Mouse (Mus musculus) forebrain, embryonic 15.5 days (tissue): Measurements from ENCODE around the gene Ckap2l. TPM values are rescaled to one million over a fixed set of nuclear protein-coding genes. Genes with fewer than 3 reads are reported as not detected.
A peak's percentile ranks its signal among the peaks of the same experiment; 100 is the strongest.

ENCODE experiments used
- ATAC-seq: fragments of 200-750 bp; cut with Nextera tagmentation; replicated peaks from 2 replicates; pipeline ENCODE4 v1.8.0; 2017; ENCODE audit warnings: mild to moderate bottlenecking, moderate TSS enrichment, moderate library complexity
- H3K27ac ChIP-seq: fragments of 300-500 bp; sonication (generic); replicated peaks from 2 replicates; pipeline ENCODE4 v1.5.1; 2015; ENCODE audit warnings: mild to moderate bottlenecking, inconsistent platforms
- H3K27me3 ChIP-seq: fragments of 300-500 bp; sonication (generic); 2 replicates; pipeline ENCODE4 v1.6.1; 2015; ENCODE audit warnings: inconsistent platforms
- H3K36me3 ChIP-seq: fragments of 300-500 bp; sonication (generic); 2 replicates; pipeline ENCODE4 v1.6.1; 2015; ENCODE audit warnings: mild to moderate bottlenecking, inconsistent platforms
- H3K4me1 ChIP-seq: fragments of 300-500 bp; sonication (generic); 2 replicates; pipeline ENCODE4 v1.6.1; 2015; ENCODE audit warnings: inconsistent platforms
- H3K4me2 ChIP-seq: fragments of 300-500 bp; sonication (generic); replicated peaks from 2 replicates; pipeline ENCODE4 v1.6.1; 2015; ENCODE audit warnings: mild to moderate bottlenecking, inconsistent platforms
- H3K4me3 ChIP-seq: fragments of 300-500 bp; sonication (generic); 2 replicates; pipeline ENCODE4 v1.5.1; 2015; ENCODE audit warnings: mild to moderate bottlenecking, inconsistent platforms
- H3K9ac ChIP-seq: fragments of 300-500 bp; sonication (generic); replicated peaks from 2 replicates; pipeline ENCODE4 v1.6.1; 2015; ENCODE audit warnings: mild to moderate bottlenecking, inconsistent platforms
- H3K9me3 ChIP-seq: fragments of 300-500 bp; sonication (generic); 2 replicates; pipeline ENCODE4 v1.6.1; 2016; ENCODE audit warnings: inconsistent platforms
- WGBS: fragments of 180-500 bp; shearing (Covaris S2); methylation state at CpG from one replicate; pipeline ENCODE4 v1.1.7; 2015; ENCODE audit warnings: mixed read lengths; 5-methylcytosine and 5-hydroxymethylcytosine counted together
- polyA plus RNA-seq: library from polyadenylated mRNA; unstranded; fragments of >200 nt; fragmentation: Nextera tagmentation; extraction: Ambion mirVana; gene quantifications from 2 replicates; pipeline ENCODE4 v1.2.1, GENCODE M21; 2015

The Ckap2l gene
- polyA plus RNA-seq, result 22.2 and 24.3 TPM in 2 replicates

DNA sequence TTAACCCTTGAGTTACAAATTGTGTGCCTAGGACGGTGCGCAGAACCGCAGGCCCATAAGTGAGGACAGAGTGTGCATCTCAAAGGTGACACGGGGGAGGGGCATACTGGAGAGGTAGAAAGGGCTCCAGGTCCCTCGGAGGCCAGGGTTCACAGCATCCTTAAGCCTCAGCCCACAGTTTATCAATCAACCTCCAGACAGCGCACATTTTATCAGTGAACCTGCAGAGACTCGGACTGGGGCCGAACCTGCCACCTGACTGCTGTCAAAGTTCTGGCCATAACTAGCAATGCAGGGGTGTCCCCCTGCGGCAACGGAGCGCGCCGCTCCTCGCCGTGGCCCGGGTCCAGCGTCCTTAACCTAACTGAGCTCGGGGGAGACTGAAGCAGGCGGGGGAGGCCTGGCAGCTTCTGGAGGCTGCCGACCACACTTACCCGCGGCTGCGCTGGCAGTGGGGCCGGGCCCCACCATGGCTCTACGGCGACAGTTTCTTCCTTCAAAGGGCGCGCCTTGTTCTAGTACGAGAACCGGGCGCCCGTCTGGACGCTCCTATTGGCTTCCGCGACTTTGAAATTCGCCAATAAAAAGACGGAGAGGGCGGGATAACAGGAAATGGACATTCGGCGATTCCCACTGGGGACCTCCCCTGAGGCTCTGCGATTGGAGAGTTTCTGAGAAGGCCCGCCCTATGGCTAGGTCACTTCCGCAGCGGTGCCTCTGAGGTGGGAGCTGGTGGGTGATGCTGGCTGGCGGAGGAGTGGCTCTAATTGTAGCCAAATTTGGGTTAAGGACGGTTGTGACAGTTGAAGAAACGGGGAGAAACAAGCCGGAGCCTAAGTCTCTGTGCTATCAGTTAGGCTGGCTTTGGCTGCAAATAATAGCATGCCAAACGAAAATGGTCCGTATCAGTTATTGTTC, at the start of gene Ckap2l:
TSS of gene Ckap2l (minus strand) at position 542 of the 918 bp plus-strand sequence.
- ATAC-seq, result peak; percentile 100
- under 1% methylated on average over 50 of the region's 50 CpGs for WGBS

DNA sequence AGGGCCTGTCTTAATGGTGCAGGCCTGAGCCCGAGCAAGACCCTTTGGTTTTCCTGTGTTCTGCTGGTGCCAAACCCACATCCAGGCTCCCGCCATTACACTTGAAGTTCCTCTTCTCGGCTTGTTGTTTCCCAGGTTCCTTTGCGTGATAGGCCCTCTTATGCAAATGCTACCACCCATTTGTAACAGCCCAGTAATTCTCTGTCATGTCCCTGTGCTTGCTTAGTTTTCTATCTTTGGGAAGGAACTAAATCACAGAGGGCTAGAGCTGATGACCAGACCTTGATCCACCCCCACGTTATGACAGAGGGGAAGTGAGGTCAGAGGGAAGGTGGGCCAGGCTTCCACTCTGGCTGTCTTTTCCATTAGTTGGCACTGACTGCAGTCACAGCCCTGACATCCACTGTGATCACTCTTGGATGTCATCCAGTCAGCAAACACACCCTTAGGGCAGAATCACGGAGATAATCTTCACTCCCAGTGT, 41.2 kb upstream of the Ckap2l start:
- Histone ChIP-seq H3K4me1 (0 out of 2 replicates have a peak, but pooled peaks cover 3% of the 10 kb centered on the region), H3K27me3 (no peaks in the 10 kb centered on the region), H3K4me2 (no peak overlapping the region), H3K36me3 (no peaks in the 10 kb centered on the region), H3K27ac (no peak overlapping the region), H3K4me3 (no peak overlapping the region), H3K9me3 (no peaks in the 10 kb centered on the region), H3K9ac (no peak overlapping the region)
- 76% methylated on average over 6 of the region's 6 CpGs for WGBS
- no peak for ATAC-seq

More for the DNA sequence above, at the start of gene Ckap2l:
- Histone ChIP-seq H3K4me2 (peak within 1 kb of the TSS; percentile 73), H3K9me3 (no peaks in the 10 kb centered on the region), H3K4me3 (peak within 1 kb of the TSS; percentile 66), H3K9ac (peak within 1 kb of the TSS; percentile 62), H3K27ac (peak within 1 kb of the TSS; percentile 96), H3K27me3 (no peaks in the 10 kb centered on the region), H3K36me3 (no peaks in the 10 kb centered on the region), H3K4me1 (peaks cover 17% of the 10 kb centered on the region)

DNA sequence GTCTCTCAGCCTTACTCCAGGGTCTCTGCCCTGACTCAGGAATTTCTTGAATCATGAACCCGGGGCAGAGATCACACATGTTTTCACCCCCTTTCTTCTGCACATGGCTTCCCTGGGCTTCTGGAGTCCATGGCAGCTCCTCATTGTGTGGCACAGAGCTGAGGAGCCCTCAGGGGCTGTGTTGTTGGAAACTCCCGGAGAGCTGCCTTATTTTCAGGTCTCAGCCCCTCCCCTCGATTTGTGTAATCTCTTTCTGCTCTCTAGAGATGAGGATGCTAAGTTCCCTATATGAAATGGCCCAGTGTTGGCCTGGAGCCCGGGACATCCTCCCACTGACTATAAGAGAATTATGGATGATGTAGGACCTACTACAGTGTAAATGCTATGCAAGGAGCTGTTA, 36.5 kb upstream of the Ckap2l start:
- H3K9me3 ChIP-seq, result no peaks in the 10 kb centered on the region
- no peak overlapping the region for H3K9ac ChIP-seq
- 0 out of 2 replicates have a peak, but pooled peaks cover 3% of the 10 kb centered on the region for H3K4me1 ChIP-seq
- no peaks in the 10 kb centered on the region for H3K36me3 ChIP-seq
- H3K27me3 ChIP-seq, result no peaks in the 10 kb centered on the region
- ATAC-seq, result no peak
- H3K4me2 ChIP-seq, result no peak overlapping the region
- WGBS, result 48% methylated on average over 4 of the region's 4 CpGs
- H3K27ac ChIP-seq, result no peak overlapping the region
- no peak overlapping the region for H3K4me3 ChIP-seq

DNA sequence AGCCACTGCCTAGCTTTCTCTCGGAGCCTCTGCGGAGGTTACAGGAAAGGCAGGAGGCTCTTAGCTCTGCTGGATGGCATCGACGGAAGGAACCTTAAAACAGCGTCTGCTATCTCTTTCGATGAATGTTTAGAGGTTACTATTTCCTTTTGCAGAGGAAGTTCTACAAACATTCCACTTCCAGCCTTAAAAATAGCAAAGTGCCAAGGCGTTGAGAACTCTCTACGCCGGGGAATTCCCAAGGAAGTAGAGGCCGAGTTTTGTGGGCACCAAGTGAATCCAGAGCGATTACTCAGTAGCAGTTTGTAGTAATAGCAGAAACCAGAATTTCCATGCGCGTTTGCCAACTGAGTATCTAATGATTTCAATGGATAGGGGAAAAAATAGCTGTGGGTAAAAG, 33.5 kb upstream of the Ckap2l start:
- no peak for ATAC-seq
- no peaks in the 10 kb centered on the region for H3K9me3 ChIP-seq
- H3K4me3 ChIP-seq, result no peak overlapping the region
- 0 out of 2 replicates have a peak, but pooled peaks cover 3% of the 10 kb centered on the region for H3K4me1 ChIP-seq
- no peak overlapping the region for H3K27ac ChIP-seq
- H3K27me3 ChIP-seq, result no peaks in the 10 kb centered on the region
- no peak overlapping the region for H3K4me2 ChIP-seq
- H3K9ac ChIP-seq, result no peak overlapping the region
- H3K36me3 ChIP-seq, result no peaks in the 10 kb centered on the region
- 90% methylated on average over 13 of the region's 13 CpGs for WGBS

DNA sequence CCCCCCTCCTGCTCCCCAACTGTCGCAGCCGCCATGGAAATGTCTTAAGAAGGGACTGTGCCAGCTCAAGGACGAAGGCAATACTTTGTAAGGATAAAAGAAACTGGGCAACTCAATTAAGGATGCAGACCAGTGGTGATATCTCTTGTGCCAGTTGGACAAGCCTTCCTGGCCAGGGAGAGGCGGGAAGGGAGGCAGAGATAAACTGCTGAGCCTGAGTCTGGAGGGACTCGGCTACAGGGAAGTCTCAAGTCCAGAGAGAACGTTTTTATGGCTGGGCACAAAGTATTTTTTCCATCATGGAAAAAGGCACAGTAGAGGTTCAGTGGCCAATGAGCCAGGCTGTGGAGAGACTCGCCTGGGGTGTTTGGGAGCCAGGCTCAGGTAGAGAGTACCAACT, 33.0 kb upstream of the Ckap2l start:
- Histone ChIP-seq H3K27ac (no peak overlapping the region), H3K9ac (no peak overlapping the region), H3K36me3 (no peaks in the 10 kb centered on the region), H3K27me3 (no peaks in the 10 kb centered on the region), H3K4me3 (no peak overlapping the region), H3K4me1 (0 out of 2 replicates have a peak, but pooled peaks cover 3% of the 10 kb centered on the region), H3K4me2 (no peak overlapping the region), H3K9me3 (no peaks in the 10 kb centered on the region)
- no peak for ATAC-seq
- 68% methylated on average over 7 of the region's 7 CpGs for whole genome bisulfite sequencing

DNA sequence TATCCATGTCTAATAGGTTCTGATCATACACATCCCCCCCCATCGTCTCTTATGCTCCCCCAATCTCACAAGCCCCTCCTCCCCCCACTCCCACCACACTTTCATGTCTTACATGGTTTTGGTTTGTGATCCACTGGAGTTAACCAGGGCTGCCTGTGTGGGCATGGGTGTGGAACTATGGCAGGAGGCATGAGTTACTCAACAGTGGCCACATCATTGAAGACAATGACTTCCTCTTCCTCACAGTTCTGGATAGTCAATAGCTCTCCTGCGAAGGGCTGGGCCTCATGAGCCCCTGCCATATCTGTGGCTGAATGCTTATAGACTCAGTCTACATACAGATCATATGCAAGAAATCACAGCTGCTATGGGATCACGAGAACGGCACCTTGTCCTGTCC, 31.2 kb upstream of the Ckap2l start:
- H3K36me3 ChIP-seq, result no peaks in the 10 kb centered on the region
- no peak overlapping the region for H3K4me3 ChIP-seq
- WGBS, result 77% methylated on average over 4 of the region's 4 CpGs
- no peak overlapping the region for H3K27ac ChIP-seq
- H3K27me3 ChIP-seq, result no peaks in the 10 kb centered on the region
- no peaks in the 10 kb centered on the region for H3K9me3 ChIP-seq
- no peak for ATAC-seq
- no peak overlapping the region for H3K4me2 ChIP-seq
- no peak overlapping the region for H3K9ac ChIP-seq
- no peaks in the 10 kb centered on the region for H3K4me1 ChIP-seq

DNA sequence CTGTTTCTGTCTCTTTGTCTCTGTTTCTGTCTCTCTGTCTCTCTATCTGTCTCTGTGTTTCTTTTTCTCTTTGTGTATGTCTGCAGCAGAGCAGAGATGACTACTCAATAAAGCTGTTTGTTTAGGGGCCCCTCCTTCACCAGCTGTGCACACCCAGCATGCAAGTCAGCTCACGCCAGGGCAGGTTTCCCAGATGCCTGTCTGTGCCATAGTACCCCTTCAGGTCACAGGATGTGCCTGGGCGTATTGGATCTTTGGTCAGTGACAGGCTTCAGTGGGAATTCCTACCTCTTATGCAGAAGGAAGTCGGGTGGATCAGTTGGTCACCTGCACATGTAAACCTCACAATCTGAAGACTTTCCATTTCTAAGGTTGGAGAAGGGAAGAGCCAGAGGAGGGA, 27.2 kb upstream of the Ckap2l start:
- H3K27ac ChIP-seq, result no peak overlapping the region
- no peak overlapping the region for H3K9ac ChIP-seq
- H3K36me3 ChIP-seq, result no peaks in the 10 kb centered on the region
- H3K9me3 ChIP-seq, result no peaks in the 10 kb centered on the region
- H3K4me1 ChIP-seq, result no peaks in the 10 kb centered on the region
- no peak overlapping the region for H3K4me3 ChIP-seq
- WGBS, result 96% methylated on average over 3 of the region's 3 CpGs
- ATAC-seq, result no peak
- H3K27me3 ChIP-seq, result no peaks in the 10 kb centered on the region
- no peak overlapping the region for H3K4me2 ChIP-seq

DNA sequence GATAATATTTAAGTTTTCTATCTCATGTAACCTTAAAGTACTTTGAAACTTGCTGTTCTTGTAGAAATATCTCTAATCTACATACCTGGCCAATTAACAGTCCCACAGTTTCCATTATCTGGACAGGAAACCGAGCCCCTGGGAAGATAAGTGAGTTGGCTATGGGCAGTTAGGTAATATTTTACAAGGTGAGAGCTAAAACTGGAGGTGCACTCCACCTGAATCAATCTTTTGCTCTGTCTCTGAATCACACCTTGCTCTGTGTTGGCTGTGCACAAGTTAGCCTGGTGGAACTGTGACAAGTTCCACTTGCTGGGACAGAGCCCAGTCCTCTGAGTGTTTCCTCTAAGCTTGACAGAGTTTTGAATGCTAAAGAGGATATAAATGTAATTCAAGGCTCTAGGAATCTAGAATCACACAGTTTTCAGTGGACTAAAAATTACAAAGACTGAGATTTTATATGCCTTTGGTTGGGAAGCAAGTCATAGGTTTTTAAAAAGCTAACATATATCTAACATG, 25.2 kb upstream of the Ckap2l start:
- WGBS, result 77% methylated on average over 1 of the region's 1 CpGs
- no peak for ATAC-seq
- H3K9me3 ChIP-seq, result no peaks in the 10 kb centered on the region
- no peak overlapping the region for H3K27ac ChIP-seq
- H3K27me3 ChIP-seq, result no peaks in the 10 kb centered on the region
- H3K4me2 ChIP-seq, result no peak overlapping the region
- H3K36me3 ChIP-seq, result no peaks in the 10 kb centered on the region
- no peak overlapping the region for H3K4me3 ChIP-seq
- H3K9ac ChIP-seq, result no peak overlapping the region
- H3K4me1 ChIP-seq, result no peaks in the 10 kb centered on the region

DNA sequence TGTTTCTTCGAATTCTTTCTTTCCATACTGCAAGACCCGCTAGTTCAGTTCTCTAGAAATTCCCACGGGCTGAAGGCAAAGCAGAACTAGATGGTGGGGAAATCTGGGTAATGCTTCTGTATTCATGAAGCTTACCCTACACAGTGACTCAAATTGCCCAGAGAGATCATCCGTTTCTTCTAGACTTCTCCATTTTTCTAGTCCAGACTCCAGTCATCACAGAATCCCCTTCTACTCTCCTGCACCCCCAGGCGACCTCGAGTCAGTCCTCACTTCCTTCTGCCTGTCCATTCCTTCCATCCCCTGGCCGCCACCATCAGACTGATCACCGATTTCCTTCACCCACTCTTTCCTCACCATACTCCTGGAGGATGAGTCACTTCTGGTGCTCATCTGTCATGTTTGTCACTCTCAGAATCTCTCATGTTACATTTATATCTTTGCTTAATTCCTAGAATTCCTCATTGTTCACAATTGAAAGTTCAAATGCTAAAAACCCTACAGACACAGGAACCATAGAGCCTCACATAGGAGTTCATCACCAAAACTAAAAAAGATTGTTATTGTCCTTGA, 23.1 kb upstream of the Ckap2l start:
- no peak overlapping the region for H3K9ac ChIP-seq
- no peaks in the 10 kb centered on the region for H3K9me3 ChIP-seq
- H3K4me2 ChIP-seq, result no peak overlapping the region
- H3K27me3 ChIP-seq, result no peaks in the 10 kb centered on the region
- H3K4me3 ChIP-seq, result no peak overlapping the region
- ATAC-seq, result no peak
- no peaks in the 10 kb centered on the region for H3K36me3 ChIP-seq
- WGBS, result 89% methylated on average over 8 of the region's 8 CpGs
- no peak overlapping the region for H3K27ac ChIP-seq
- no peaks in the 10 kb centered on the region for H3K4me1 ChIP-seq

DNA sequence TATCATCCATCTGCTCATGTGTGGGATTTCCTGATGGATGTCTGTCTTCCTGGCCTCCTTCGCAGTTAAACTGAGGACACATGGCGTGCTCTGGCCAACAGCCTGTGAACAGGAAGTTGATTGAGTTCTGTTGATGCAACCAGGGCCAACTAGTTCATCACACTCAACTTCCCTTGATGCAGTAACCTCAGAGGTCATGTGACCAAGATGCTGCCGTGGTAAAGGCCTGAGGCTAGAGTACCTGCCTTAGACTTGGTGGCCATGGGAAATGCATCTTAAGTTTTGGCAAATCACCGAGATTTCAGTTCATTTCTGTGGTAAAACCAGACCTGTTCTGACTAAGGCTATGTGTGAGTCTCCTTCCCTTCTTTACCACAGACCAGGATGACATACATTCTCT, 18.8 kb upstream of the Ckap2l start:
- WGBS, result 84% methylated on average over 4 of the region's 4 CpGs
- Histone ChIP-seq H3K27me3 (no peaks in the 10 kb centered on the region), H3K4me1 (no peaks in the 10 kb centered on the region), H3K36me3 (no peaks in the 10 kb centered on the region), H3K4me3 (no peak overlapping the region), H3K9ac (no peak overlapping the region), H3K27ac (no peak overlapping the region), H3K9me3 (no peaks in the 10 kb centered on the region), H3K4me2 (no peak overlapping the region)
- ATAC-seq, result no peak

DNA sequence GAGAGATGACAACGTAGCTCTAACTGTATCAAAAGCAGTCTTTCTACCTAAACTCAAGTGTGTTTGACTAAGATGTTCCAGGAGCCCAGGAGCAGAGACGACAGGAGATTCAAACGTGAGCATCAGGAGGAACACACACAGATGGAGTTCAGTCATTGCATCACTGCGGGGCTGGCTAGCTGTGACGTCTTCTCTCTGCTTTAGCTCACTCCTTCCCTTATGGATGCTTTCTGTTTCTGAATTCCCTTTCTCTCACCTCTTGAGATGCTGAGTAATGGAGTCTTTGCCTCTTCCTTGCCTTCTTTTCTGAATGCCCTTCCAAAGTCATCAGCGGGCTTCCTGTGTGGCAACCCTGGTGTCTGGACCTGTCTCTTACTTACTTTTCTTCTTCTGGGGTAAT, 17.9 kb upstream of the Ckap2l start:
- no peak overlapping the region for H3K4me3 ChIP-seq
- no peak overlapping the region for H3K27ac ChIP-seq
- no peaks in the 10 kb centered on the region for H3K36me3 ChIP-seq
- ATAC-seq, result no peak
- 81% methylated on average over 6 of the region's 6 CpGs for WGBS
- H3K4me1 ChIP-seq, result no peaks in the 10 kb centered on the region
- no peaks in the 10 kb centered on the region for H3K27me3 ChIP-seq
- no peak overlapping the region for H3K4me2 ChIP-seq
- no peaks in the 10 kb centered on the region for H3K9me3 ChIP-seq
- no peak overlapping the region for H3K9ac ChIP-seq

DNA sequence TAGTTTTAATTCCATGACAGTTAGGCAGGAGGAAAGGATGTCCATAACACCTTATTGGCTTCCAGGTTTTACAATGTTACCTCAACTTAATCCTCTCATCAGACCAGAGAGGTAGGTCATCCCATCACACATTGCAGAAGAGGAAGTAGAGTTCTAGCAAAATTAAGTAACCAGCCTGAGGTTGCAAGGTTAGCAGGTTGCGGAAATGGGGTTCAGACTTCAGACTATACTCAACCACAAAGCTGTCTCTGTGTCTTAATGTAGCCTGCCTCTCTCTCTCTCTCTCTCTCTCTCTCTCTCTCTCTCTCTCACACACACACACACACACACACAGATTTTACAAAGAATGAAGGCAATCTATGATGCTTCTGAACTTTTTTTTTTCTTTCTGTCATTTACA, 16.9 kb upstream of the Ckap2l start:
- ATAC-seq, result no peak
- Histone ChIP-seq H3K27ac (no peak overlapping the region), H3K27me3 (no peaks in the 10 kb centered on the region), H3K4me2 (no peak overlapping the region), H3K9ac (no peak overlapping the region), H3K4me1 (no peaks in the 10 kb centered on the region), H3K36me3 (no peaks in the 10 kb centered on the region), H3K4me3 (no peak overlapping the region), H3K9me3 (no peaks in the 10 kb centered on the region)
- WGBS, result 100% methylated on average over 1 of the region's 1 CpGs
